Mouse (Mus musculus) midbrain, postnatal 0 days (tissue): ENCODE data around the gene Ddx21. TPM values are rescaled to one million over a fixed set of nuclear protein-coding genes. Genes with fewer than 3 reads are reported as not detected.

Experiments used
- ATAC-seq: fragments of 200-750 bp; cut with Nextera tagmentation; 2 replicates; pipeline ENCODE4 v1.8.0; 2017; ENCODE audit warnings: moderate number of reproducible peaks, mild to moderate bottlenecking, moderate TSS enrichment, moderate library complexity; ENCODE audit not compliant: low FRiP score
- DNase-seq: peaks from one replicate; pipeline ENCODE4 v3.0.0-alpha.2; 2015; ENCODE audit warnings: low spot score
- H3K27ac ChIP-seq: fragments of 300-500 bp; sonication (generic); 2 replicates; pipeline ENCODE4 v1.5.1; 2014; ENCODE audit warnings: low read depth, mild to moderate bottlenecking, low read length, mixed read lengths
- H3K27me3 ChIP-seq: fragments of 300-500 bp; sonication (generic); 2 replicates; pipeline ENCODE4 v1.6.1; 2014; ENCODE audit warnings: low read length, control low read depth, mixed read lengths; ENCODE audit not compliant: insufficient read depth
- H3K36me3 ChIP-seq: fragments of 300-500 bp; sonication (generic); 2 replicates; pipeline ENCODE4 v1.6.1; 2014; ENCODE audit warnings: low read length, control low read depth, mixed read lengths; ENCODE audit not compliant: insufficient read depth
- H3K4me1 ChIP-seq: fragments of 300-500 bp; sonication (generic); 2 replicates; pipeline ENCODE4 v1.6.1; 2014; ENCODE audit warnings: mild to moderate bottlenecking, control low read depth, antibody characterized with exemption, low read length, mixed read lengths; ENCODE audit not compliant: insufficient read depth
- H3K4me2 ChIP-seq: fragments of 300-500 bp; sonication (generic); 2 replicates; pipeline ENCODE4 v1.6.1; 2014; ENCODE audit warnings: low read depth, mild to moderate bottlenecking, low read length, mixed read lengths; ENCODE audit not compliant: poor library complexity, severe bottlenecking
- H3K4me3 ChIP-seq: fragments of 300-500 bp; sonication (generic); 2 replicates; pipeline ENCODE4 v1.5.1; 2014; ENCODE audit warnings: low read depth, mild to moderate bottlenecking, low read length, moderate library complexity
- H3K9ac ChIP-seq: fragments of 300-500 bp; sonication (generic); replicated peaks from 2 replicates; pipeline ENCODE4 v1.6.1; 2014; ENCODE audit warnings: mild to moderate bottlenecking, low read length, moderate library complexity, mixed read lengths; ENCODE audit not compliant: poor library complexity, severe bottlenecking
- H3K9me3 ChIP-seq: fragments of 300-500 bp; sonication (generic); 2 replicates; pipeline ENCODE4 v1.6.1; 2016; ENCODE audit warnings: low read length, control low read depth
- CTCF ChIP-seq: IDR thresholded peaks from 2 replicates; pipeline ENCODE4 v1.5.1; 2016; ENCODE audit warnings: antibody characterized with exemption, mild to moderate bottlenecking
- WGBS: fragments of 180-500 bp; shearing (Covaris S2); extraction: QIAGEN DNeasy Blood & Tissue Kit; methylation state at CpG from one replicate; pipeline ENCODE4 v1.1.7; 2014; 5-methylcytosine and 5-hydroxymethylcytosine counted together
- polyA plus RNA-seq: library from polyadenylated mRNA; unstranded; fragments of >200 nt; fragmentation: Nextera tagmentation; extraction: Ambion mirVana; gene quantifications from 2 replicates; pipeline ENCODE4 v1.2.1, GENCODE M21; 2015
- total RNA-seq: library from RNA; depleted of rRNA; stranded (reverse); fragments of >200 nt; gene quantifications from 2 replicates; pipeline ENCODE4 v1.2.3, GENCODE M21; 2014

Ddx21 gene
- total and polyA plus RNA-seq, 2 experiments from 2014 or later: 10.6 to 16.7 TPM

DNA sequence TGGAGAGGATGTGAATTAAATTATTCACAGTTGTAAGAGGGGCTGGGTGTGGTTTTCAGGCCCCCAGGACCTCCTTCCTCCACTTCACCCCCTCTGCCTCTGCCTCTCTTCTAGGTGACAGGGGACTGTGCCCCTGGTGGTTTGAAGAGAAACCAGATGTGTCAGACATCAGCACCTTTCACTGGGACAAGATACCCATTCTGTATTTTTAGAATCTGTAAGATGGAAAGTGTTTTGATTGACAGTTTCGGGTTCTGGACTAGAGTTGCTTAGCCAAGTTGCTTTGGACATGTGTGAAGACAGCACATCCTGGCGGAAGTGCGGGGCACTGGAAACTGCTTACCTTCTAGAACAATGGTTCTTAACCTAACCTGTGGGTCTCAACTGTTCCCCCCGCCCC is 57.8 kb downstream of the Ddx21 start:
- no peaks in the 10 kb centered on the region for H3K9me3 ChIP-seq
- WGBS: 95% methylated on average over 4 of the region's 4 CpGs
- DNase-seq (no peak), ATAC-seq (no peak)
- no peak overlapping the region for H3K27ac ChIP-seq
- TF ChIP-seq CTCF: no peak
- H3K4me2 ChIP-seq: no peak overlapping the region
- no peaks in the 10 kb centered on the region for H3K27me3 ChIP-seq
- no peak overlapping the region for H3K4me3 ChIP-seq
- no peak overlapping the region for H3K9ac ChIP-seq
- no peaks in the 10 kb centered on the region for H3K4me1 ChIP-seq
- H3K36me3 ChIP-seq: no peaks in the 10 kb centered on the region

DNA sequence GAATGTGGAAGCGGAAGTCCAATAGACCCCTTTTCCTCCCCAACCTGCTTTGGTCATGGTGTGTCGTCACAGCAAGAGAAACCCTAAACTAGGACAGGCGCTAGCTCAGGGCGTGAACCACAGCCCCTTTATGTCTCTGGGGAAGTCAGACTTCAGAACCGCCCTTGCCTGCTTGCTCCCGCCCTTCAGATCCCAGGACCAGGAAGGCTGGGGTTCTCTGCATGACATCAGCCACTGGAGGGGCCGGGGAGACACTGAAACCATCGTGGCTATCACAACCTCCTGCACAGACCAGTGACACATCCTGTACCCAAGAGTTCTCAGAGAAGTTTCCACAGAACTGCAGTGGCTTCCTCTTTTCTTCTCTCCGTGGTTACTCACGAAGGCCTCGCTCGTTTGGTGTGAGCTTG is 58.7 kb downstream of the Ddx21 start:
- TF ChIP-seq CTCF: no peak
- no peak overlapping the region for H3K4me3 ChIP-seq
- H3K36me3 ChIP-seq: no peaks in the 10 kb centered on the region
- H3K4me1 ChIP-seq: no peaks in the 10 kb centered on the region
- H3K27ac ChIP-seq: no peak overlapping the region
- no peaks in the 10 kb centered on the region for H3K9me3 ChIP-seq
- no peak overlapping the region for H3K4me2 ChIP-seq
- 81% methylated on average over 12 of the region's 12 CpGs for WGBS
- ATAC-seq: no peak
- no peak for DNase-seq
- H3K9ac ChIP-seq: no peak overlapping the region
- H3K27me3 ChIP-seq: no peaks in the 10 kb centered on the region

DNA sequence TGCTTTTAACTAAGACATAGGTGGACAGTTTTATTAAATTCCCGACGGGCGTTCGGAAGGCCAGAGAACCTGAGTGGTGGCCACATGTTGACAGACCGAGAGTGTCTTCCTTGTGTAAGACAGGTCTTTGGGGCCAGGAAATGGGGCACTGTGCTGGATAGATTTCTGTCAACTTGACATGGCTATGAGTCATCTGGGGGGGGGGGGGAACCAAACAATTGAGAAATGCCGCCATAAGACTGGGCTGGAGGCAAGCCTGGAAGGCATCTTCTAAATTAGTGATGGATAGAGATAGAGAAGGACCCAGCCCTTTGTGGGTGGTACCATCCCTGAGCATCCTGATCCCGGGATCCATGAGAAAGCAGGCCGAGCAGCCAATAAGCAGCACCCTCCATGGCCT is 59.2 kb downstream of the Ddx21 start:
- 91% methylated on average over 8 of the region's 8 CpGs for WGBS
- TF ChIP-seq CTCF: no peak
- no peak for ATAC-seq

DNA sequence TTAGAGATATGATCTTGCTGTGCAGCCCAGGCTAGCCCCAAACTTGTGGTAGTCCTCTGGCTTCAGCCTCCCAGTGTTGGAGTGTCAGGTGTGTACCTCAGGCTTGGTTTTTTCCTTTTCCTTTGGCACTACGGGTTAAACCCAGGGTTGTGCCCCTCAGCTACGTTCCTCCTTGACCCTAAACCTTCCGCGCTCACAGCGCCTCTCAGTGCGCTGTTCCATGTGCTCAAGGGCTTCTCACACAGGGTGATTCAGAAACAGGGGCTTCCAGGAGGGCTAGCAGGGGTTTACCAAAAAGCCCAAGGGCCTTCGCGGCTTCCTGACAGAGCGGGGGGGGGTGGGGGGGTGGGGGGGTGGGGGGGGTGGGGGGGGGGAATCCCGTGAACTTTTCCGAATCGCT is 59.6 kb downstream of the Ddx21 start:
- H3K27ac ChIP-seq: no peak overlapping the region
- no peaks in the 10 kb centered on the region for H3K9me3 ChIP-seq
- H3K4me3 ChIP-seq: no peak overlapping the region
- H3K36me3 ChIP-seq: no peaks in the 10 kb centered on the region
- no peak overlapping the region for H3K4me2 ChIP-seq
- no peaks in the 10 kb centered on the region for H3K27me3 ChIP-seq
- TF ChIP-seq CTCF: no peak
- no peaks in the 10 kb centered on the region for H3K4me1 ChIP-seq
- whole genome bisulfite sequencing: 89% methylated on average over 12 of the region's 12 CpGs
- no peak for ATAC-seq
- DNase-seq: no peak
- no peak overlapping the region for H3K9ac ChIP-seq

More for the DNA sequence above, 59.2 kb downstream of the Ddx21 start:
- Histone ChIP-seq H3K4me2 (no peak overlapping the region), H3K9ac (no peak overlapping the region), H3K27ac (no peak overlapping the region), H3K36me3 (no peaks in the 10 kb centered on the region), H3K4me3 (no peak overlapping the region), H3K27me3 (no peaks in the 10 kb centered on the region), H3K9me3 (no peaks in the 10 kb centered on the region), H3K4me1 (no peaks in the 10 kb centered on the region)
- no peak for DNase-seq

DNA sequence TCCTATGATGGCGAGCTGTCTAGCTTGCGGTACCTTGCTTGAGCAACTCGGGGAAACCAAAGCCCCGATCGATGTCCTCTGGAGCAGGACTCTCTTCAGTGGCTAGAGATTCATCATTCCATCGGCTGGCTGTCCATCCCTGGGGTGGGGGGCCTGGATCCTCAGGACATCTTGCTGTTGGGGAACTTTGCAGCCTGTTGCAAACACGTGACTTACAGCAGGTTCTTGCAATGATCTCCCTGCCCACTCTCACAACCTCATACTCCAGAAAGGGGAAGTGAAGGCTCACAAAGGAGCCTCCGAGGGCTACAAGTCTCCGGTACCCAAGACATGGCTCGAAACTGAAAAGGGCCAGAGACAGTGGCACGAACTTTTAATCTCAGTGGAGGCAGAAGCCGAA is 60.6 kb downstream of the Ddx21 start:
- no peak for DNase-seq
- Histone ChIP-seq H3K27ac (no peak overlapping the region), H3K9ac (no peak overlapping the region), H3K4me2 (no peak overlapping the region), H3K4me1 (no peaks in the 10 kb centered on the region), H3K9me3 (no peaks in the 10 kb centered on the region), H3K27me3 (no peaks in the 10 kb centered on the region), H3K36me3 (no peaks in the 10 kb centered on the region), H3K4me3 (no peak overlapping the region)
- ATAC-seq: no peak
- 91% methylated on average over 12 of the region's 12 CpGs for WGBS
- TF ChIP-seq CTCF: no peak

DNA sequence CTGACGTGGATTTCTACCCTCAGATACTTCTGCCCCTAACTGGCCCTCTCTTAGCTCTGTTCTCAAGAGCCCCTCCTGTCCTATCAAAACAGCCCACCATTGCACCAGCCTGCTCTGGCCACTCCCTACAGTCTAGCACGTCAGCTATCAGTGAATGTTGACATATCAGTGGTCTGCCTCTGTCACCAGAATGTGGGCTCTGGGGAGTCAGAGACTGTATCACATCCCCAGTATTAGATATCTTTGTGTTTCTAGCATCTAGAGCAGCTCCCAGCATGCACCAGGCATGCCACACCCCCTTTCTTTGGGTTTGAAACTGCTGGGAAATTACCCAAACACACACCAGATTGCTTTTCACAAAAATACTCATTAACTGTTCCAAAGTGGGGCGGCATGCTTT is 61.3 kb downstream of the Ddx21 start:
- WGBS: 78% methylated on average over 3 of the region's 3 CpGs

More for the DNA sequence above, 61.3 kb downstream of the Ddx21 start:
- no peak for TF ChIP-seq CTCF
- Histone ChIP-seq H3K4me2 (no peak overlapping the region), H3K4me3 (no peak overlapping the region), H3K27ac (no peak overlapping the region), H3K4me1 (no peaks in the 10 kb centered on the region), H3K9ac (no peak overlapping the region), H3K9me3 (no peaks in the 10 kb centered on the region), H3K27me3 (no peaks in the 10 kb centered on the region), H3K36me3 (no peaks in the 10 kb centered on the region)
- ATAC-seq: no peak
- no peak for DNase-seq
